Mouse (Mus musculus): ENCODE results near the gene Fancc.

- TF ChIP-seq CTCF (IDR thresholded peaks at IDR 0.05; ENCODE audit: borderline replicate concordance, insufficient read depth, low read depth, low read length) (no peak), POLR2A (IDR thresholded peaks at IDR 0.05; ENCODE audit: borderline replicate concordance, insufficient read depth, low read length) (no peak)
Measured at GRCm38 (mm10) chr13:63304799-63305159, 192.3 kb downstream of the Fancc start.
